Mouse (Mus musculus) G1E (cell line): Measurements from ENCODE around the gene Ltb4r1.

ENCODE experiments used
- CTCF ChIP-seq: IDR thresholded peaks from 2 replicates; pipeline ENCODE4 v1.5.1; 2012; ENCODE audit warnings: low read depth, low read length, inconsistent platforms, mixed read lengths
- GATA1 ChIP-seq: IDR thresholded peaks from 2 replicates; pipeline ENCODE4 v1.6.1; 2012; ENCODE audit warnings: borderline replicate concordance, low read length, inconsistent platforms, mixed read lengths

- TF ChIP-seq CTCF (no peak), GATA1 (no peak)
Measured at GRCm38 (mm10) chr14:55788256-55789050, 22.7 kb downstream of the Ltb4r1 start, which contains the start of gene Ripk3.
